Mouse (Mus musculus) induced T-regulatory cell, adult 2 months (primary cell): ENCODE results near the gene Ddah2.

Source experiments
- DNase-seq: peaks from one replicate; pipeline ENCODE4 v3.0.0-alpha.2; 2012; ENCODE audit warnings: low read depth

The Ddah2 gene

GRCm38 (mm10) chr17:35104754-35105153, 45.9 kb downstream of the Ddah2 start:
- DNase-seq = no peak

- DNase-seq = peak; percentile 55
Observed at GRCm38 (mm10) chr17:35105740-35106389, 47.0 kb downstream of the Ddah2 start.

GRCm38 (mm10) chr17:35106522-35106921, 47.7 kb downstream of the Ddah2 start:
- DNase-seq = no peak

- no peak for DNase-seq
Observed at GRCm38 (mm10) chr17:35108097-35108496, 49.3 kb downstream of the Ddah2 start, which contains the start of gene Ly6g5c. Gene Ly6g5c (plus strand): TSS chr17:35108279.
